Mouse (Mus musculus) right cerebral cortex, adult 18-20 months (tissue): ENCODE measurements around the gene Gm9945.

Source experiments
- DNase-seq: peaks from one replicate; pipeline ENCODE4 v3.0.0; 2022; ENCODE audit warnings: mixed read lengths

Gene Gm9945

GRCm38 (mm10) chr11:53479783-53480301, at the start of gene Gm9945, which contains the start of gene Sowaha:
Gene Gm9945, plus strand, starts transcription at chr11:53480166.
Gene Sowaha, minus strand, starts transcription at chr11:53480274.
- peak; percentile 83 for DNase-seq

GRCm38 (mm10) chr11:53430300-53430669, 49.7 kb upstream of the Gm9945 start:
- DNase-seq: no peak

GRCm38 (mm10) chr11:53430670-53431346, 49.2 kb upstream of the Gm9945 start, which contains the start of the genes Uqcrq and Gdf9:
Gene Uqcrq, minus strand, starts transcription at chr11:53430831.
Gene Gdf9, plus strand, starts transcription at chr11:53431023.
- DNase-seq: peak; percentile 99

- DNase-seq: no peak
These were observed 48.5 kb upstream of the Gm9945 start for GRCm38 (mm10) chr11:53431347-53432056.

GRCm38 (mm10) chr11:53433057-53433456, 46.9 kb upstream of the Gm9945 start:
- DNase-seq: no peak

- no peak for DNase-seq
These were observed 44.5 kb upstream of the Gm9945 start for GRCm38 (mm10) chr11:53435504-53435903.

GRCm38 (mm10) chr11:53436338-53436737, 43.6 kb upstream of the Gm9945 start:
- DNase-seq: no peak

GRCm38 (mm10) chr11:53441921-53442320, 38.0 kb upstream of the Gm9945 start:
- DNase-seq: no peak

GRCm38 (mm10) chr11:53443861-53444260, 36.1 kb upstream of the Gm9945 start:
- no peak for DNase-seq

GRCm38 (mm10) chr11:53445562-53445961, 34.4 kb upstream of the Gm9945 start:
- DNase-seq: no peak

GRCm38 (mm10) chr11:53446183-53446582, 33.8 kb upstream of the Gm9945 start:
- no peak for DNase-seq

GRCm38 (mm10) chr11:53447996-53448395, 32.0 kb upstream of the Gm9945 start:
- DNase-seq: no peak

GRCm38 (mm10) chr11:53448529-53448928, 31.4 kb upstream of the Gm9945 start:
- DNase-seq: no peak

- DNase-seq: no peak
These were observed 29.8 kb upstream of the Gm9945 start for GRCm38 (mm10) chr11:53450070-53450705.

- no peak for DNase-seq
These were observed 28.6 kb upstream of the Gm9945 start for GRCm38 (mm10) chr11:53451361-53451760.

GRCm38 (mm10) chr11:53452396-53452795, 27.6 kb upstream of the Gm9945 start:
- no peak for DNase-seq

- no peak for DNase-seq
These were observed 26.9 kb upstream of the Gm9945 start for GRCm38 (mm10) chr11:53453031-53453430.

GRCm38 (mm10) chr11:53456474-53457371, 23.2 kb upstream of the Gm9945 start, which contains the start of the genes Gm10447 and Shroom1:
Gene Gm10447, minus strand, starts transcription at chr11:53457110.
Gene Shroom1, plus strand, starts transcription at chr11:53457205.
- no peak for DNase-seq

GRCm38 (mm10) chr11:53457372-53457954, 22.5 kb upstream of the Gm9945 start:
- no peak for DNase-seq

- DNase-seq: no peak
These were observed 21.0 kb upstream of the Gm9945 start for GRCm38 (mm10) chr11:53458996-53459395.

GRCm38 (mm10) chr11:53460192-53460591, 19.8 kb upstream of the Gm9945 start:
- no peak for DNase-seq

- no peak for DNase-seq
These were observed 18.2 kb upstream of the Gm9945 start for GRCm38 (mm10) chr11:53461727-53462126.
